Mouse (Mus musculus) stomach, embryonic 16.5 days (tissue): Measurements from ENCODE around the gene Slc25a29. TPM values are rescaled to one million over a fixed set of nuclear protein-coding genes. Genes with fewer than 3 reads are reported as not detected.

Experiments used
- ATAC-seq: fragments of 200-750 bp; cut with Nextera tagmentation; 2 replicates; pipeline ENCODE4 v1.8.0; 2017; ENCODE audit warnings: moderate number of reproducible peaks, moderate TSS enrichment; ENCODE audit not compliant: insufficient read depth, low FRiP score
- H3K27ac ChIP-seq: fragments of 300-500 bp; sonication (generic); 2 replicates; pipeline ENCODE4 v1.5.1; 2014; ENCODE audit warnings: low read length
- H3K27me3 ChIP-seq: fragments of 300-500 bp; sonication (generic); 2 replicates; pipeline ENCODE4 v1.6.1; 2014; ENCODE audit warnings: low read length, control low read depth, mixed read lengths; ENCODE audit not compliant: control insufficient read depth, insufficient read depth
- H3K36me3 ChIP-seq: fragments of 300-500 bp; sonication (generic); 2 replicates; pipeline ENCODE4 v1.6.1; 2014; ENCODE audit warnings: low read length; ENCODE audit not compliant: control insufficient read depth, insufficient read depth
- H3K4me1 ChIP-seq: fragments of 300-500 bp; sonication (generic); 2 replicates; pipeline ENCODE4 v1.6.1; 2014; ENCODE audit warnings: low read length, control low read depth, mixed read lengths; ENCODE audit not compliant: control insufficient read depth, insufficient read depth
- H3K4me2 ChIP-seq: fragments of 300-500 bp; sonication (generic); 2 replicates; pipeline ENCODE4 v1.6.1; 2014; ENCODE audit warnings: low read depth, low read length, mixed read lengths
- H3K4me3 ChIP-seq: fragments of 300-500 bp; sonication (generic); replicated peaks from 2 replicates; pipeline ENCODE4 v1.5.1; 2014; ENCODE audit warnings: mild to moderate bottlenecking, low read length
- H3K9ac ChIP-seq: fragments of 300-500 bp; sonication (generic); 2 replicates; pipeline ENCODE4 v1.6.1; 2014; ENCODE audit warnings: low read length
- H3K9me3 ChIP-seq: fragments of 300-500 bp; sonication (generic); replicated peaks from 2 replicates; pipeline ENCODE4 v1.6.1; 2016; ENCODE audit warnings: low read length, control low read depth; ENCODE audit not compliant: control insufficient read depth
- WGBS: fragments of 180-500 bp; shearing (Covaris S2); extraction: QIAGEN DNeasy Blood & Tissue Kit; methylation state at CpG from one replicate; pipeline ENCODE4 v1.1.7; 2014; 5-methylcytosine and 5-hydroxymethylcytosine counted together
- polyA plus RNA-seq: library from polyadenylated mRNA; unstranded; fragments of >200 nt; fragmentation: Nextera tagmentation; extraction: Ambion mirVana; gene quantifications from 2 replicates; pipeline ENCODE4 v1.2.1, GENCODE M21; 2015

Gene Slc25a29
- polyA plus RNA-seq, 1 experiment from 2014 or later: 8.2 TPM

DNA sequence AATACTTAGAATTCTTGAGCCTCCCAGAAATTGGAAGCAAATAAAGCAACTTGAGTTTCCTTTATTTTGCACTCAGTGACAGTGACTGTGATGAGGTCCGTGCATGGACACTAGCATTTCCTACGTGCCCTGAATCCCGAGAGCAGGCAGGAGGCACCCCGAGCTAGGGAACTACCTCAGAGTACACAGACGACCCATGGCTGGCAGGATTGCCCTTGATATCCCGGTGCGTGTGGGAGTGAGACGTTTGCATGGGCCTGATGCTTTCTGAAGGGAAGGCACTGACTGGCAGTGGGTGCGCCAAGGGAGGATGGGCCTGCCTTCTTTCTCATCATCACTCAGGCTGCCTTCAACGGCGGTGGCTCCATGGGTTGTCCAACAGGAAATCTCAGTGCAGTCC lies 19.1 kb downstream of the Slc25a29 start:
- H3K9me3 ChIP-seq: no peaks in the 10 kb centered on the region
- H3K4me1 ChIP-seq: no peaks in the 10 kb centered on the region
- H3K9ac ChIP-seq: no peak overlapping the region
- no peak overlapping the region for H3K27ac ChIP-seq
- H3K4me3 ChIP-seq: no peak overlapping the region
- no peaks in the 10 kb centered on the region; the same call in 1 of the 2 replicates for H3K36me3 ChIP-seq
- WGBS: 73% methylated on average over 11 of the region's 11 CpGs
- no peaks in the 10 kb centered on the region for H3K27me3 ChIP-seq
- H3K4me2 ChIP-seq: no peak overlapping the region
- ATAC-seq: no peak

DNA sequence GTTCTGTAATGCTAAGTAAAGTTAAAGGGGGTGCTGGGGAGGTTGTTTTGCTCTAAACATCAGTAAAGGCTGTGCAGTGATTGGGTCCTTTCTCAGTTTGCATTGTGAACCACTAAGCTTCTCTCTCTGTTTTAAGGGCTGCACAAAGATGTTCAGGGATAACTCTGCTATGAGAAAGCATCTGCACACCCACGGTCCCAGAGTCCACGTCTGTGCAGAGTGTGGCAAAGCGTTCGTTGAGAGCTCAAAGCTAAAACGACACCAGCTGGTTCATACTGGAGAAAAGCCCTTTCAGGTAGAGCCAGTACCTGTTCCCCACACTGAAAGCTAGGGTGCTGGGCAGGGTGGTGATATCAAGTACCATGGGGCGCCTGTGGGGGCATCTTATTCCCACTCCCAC lies 21.2 kb downstream of the Slc25a29 start:
- Histone ChIP-seq H3K27me3 (no peaks in the 10 kb centered on the region), H3K4me2 (no peak overlapping the region), H3K9ac (no peak overlapping the region), H3K27ac (no peak overlapping the region), H3K4me3 (no peak overlapping the region), H3K4me1 (no peaks in the 10 kb centered on the region), H3K36me3 (no peaks in the 10 kb centered on the region; the same call in 1 of the 2 replicates), H3K9me3 (no peaks in the 10 kb centered on the region)
- ATAC-seq: no peak
- WGBS: 88% methylated on average over 6 of the region's 6 CpGs

DNA sequence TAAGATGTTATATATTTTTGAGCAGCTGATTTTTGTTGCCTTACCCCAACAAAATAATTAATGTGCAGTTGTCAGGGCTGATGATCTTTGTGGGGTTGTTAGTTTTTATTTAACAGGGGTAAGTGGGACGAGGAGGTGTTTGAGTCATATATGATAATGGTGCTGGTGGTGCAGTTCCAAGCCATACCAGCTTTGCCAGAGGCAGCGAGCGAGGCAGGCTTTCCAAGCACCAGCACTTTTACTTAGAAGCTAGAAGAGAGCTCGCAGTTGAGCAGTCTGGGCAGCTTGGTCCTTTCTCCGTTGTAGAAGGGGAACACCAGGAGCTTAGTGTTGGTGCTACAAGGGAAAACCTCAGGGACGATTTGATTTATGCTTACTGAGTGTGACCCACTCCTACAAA lies 23.2 kb downstream of the Slc25a29 start:
- Histone ChIP-seq H3K9me3 (no peaks in the 10 kb centered on the region), H3K4me2 (no peak overlapping the region), H3K9ac (no peak overlapping the region), H3K27ac (no peak overlapping the region), H3K27me3 (no peaks in the 10 kb centered on the region), H3K36me3 (no peaks in the 10 kb centered on the region; the same call in 1 of the 2 replicates), H3K4me1 (no peaks in the 10 kb centered on the region), H3K4me3 (no peak overlapping the region)
- 77% methylated on average over 6 of the region's 6 CpGs for WGBS
- ATAC-seq: no peak

DNA sequence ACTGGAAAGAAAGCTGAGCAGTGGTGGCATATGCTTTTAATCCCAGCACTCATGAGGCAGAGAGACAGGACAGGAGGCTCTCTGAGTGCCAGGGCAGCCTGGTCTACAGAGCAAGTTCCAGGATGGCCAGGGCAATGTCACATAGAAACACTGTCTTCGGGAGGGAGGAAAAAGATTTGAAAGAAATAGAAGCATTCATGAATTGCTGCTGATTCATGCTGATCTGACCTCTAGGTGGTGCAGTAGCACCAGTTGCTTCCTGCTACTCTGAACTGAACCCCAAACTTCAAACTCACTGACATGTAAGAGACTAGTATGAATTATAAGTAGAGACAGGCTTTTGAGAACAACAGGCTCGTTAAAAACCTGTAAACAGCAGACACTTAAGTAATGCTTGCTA lies 24.6 kb downstream of the Slc25a29 start:
- H3K4me2 ChIP-seq: no peak overlapping the region
- no peaks in the 10 kb centered on the region for H3K4me1 ChIP-seq
- H3K27ac ChIP-seq: no peak overlapping the region
- peaks cover 3% of the 10 kb centered on the region; the same call in 1 of the 2 replicates for H3K36me3 ChIP-seq
- whole genome bisulfite sequencing: 48% methylated on average over 2 of the region's 2 CpGs
- no peak for ATAC-seq
- H3K27me3 ChIP-seq: no peaks in the 10 kb centered on the region
- H3K4me3 ChIP-seq: no peak overlapping the region
- no peak overlapping the region for H3K9ac ChIP-seq
- H3K9me3 ChIP-seq: no peaks in the 10 kb centered on the region

DNA sequence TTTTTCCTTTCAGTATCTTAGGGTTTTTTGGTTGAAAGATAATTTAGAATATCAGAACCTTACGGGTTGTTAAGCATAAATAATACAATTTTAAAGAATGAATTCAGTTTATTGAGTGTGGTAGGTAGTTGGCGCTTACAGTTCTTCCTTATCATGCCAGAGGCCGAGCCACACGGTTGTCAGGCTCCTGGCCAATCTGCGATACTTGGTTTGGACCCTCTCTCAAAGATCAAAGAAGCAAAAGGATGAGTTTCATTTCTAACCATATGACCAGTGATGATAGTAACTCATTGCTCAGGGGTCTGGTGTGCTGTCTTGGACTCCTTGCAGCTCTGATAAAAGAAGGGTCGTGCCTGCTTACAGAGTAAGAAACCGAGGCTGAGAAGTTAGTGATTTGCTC lies 25.4 kb downstream of the Slc25a29 start:
- Histone ChIP-seq H3K27ac (no peak overlapping the region), H3K4me3 (no peak overlapping the region), H3K9me3 (no peaks in the 10 kb centered on the region), H3K9ac (no peak overlapping the region), H3K4me1 (no peaks in the 10 kb centered on the region), H3K27me3 (no peaks in the 10 kb centered on the region), H3K4me2 (no peak overlapping the region), H3K36me3 (peaks cover 3% of the 10 kb centered on the region; the same call in 1 of the 2 replicates)
- WGBS: 78% methylated on average over 7 of the region's 7 CpGs
- ATAC-seq: no peak

DNA sequence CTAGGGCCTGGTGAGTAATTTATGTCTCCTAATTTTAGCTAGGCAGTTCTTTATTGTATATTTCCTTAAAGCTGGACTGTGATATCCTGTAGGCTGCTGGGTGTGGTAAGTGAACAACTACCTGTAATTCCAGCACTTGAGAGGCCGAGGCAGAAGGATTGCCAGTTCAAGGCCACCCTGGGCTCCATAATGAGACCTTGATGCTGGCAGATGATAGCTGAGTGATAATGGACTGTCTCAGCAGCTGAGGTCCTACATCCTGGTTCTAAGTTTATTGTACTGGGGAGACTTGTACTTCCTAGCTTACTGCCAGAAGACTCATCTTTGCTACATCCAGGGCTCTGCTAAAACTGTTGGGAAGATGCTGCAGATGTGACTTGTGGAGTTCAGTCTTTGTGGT lies 25.9 kb downstream of the Slc25a29 start:
- Histone ChIP-seq H3K27ac (no peak overlapping the region), H3K36me3 (peaks cover 3% of the 10 kb centered on the region; the same call in 1 of the 2 replicates), H3K27me3 (no peaks in the 10 kb centered on the region), H3K4me1 (no peaks in the 10 kb centered on the region), H3K4me2 (no peak overlapping the region), H3K4me3 (no peak overlapping the region), H3K9me3 (no peaks in the 10 kb centered on the region), H3K9ac (no peak overlapping the region)
- WGBS: 71% methylated on average over 1 of the region's 1 CpGs
- no peak for ATAC-seq

DNA sequence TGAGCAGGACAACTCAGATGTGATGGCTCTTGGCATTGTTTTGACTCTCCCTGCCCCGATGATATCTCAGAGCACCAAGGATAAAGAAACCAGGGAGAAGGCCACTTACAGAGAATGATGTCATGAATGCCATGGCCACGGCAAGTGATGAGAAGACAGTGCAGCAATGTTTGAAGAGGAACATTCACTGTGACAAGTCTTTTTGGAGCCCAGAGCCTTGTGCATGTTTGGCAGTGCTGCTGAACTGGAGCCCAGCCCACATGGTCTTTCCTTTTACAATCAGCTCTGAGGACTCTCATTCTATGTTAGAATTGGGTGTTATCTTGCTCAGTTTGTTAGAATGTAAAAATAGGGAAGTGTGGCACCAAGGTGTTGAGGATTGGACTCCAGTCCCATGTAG lies 27.2 kb downstream of the Slc25a29 start:
- Histone ChIP-seq H3K4me3 (no peak overlapping the region), H3K9me3 (no peaks in the 10 kb centered on the region), H3K27ac (no peak overlapping the region), H3K4me2 (no peak overlapping the region), H3K27me3 (no peaks in the 10 kb centered on the region), H3K9ac (no peak overlapping the region), H3K4me1 (0 out of 2 replicates have a peak, but pooled peaks cover 1% of the 10 kb centered on the region), H3K36me3 (peaks cover 3% of the 10 kb centered on the region; the same call in 1 of the 2 replicates)
- 74% methylated on average over 2 of the region's 2 CpGs for WGBS
- no peak for ATAC-seq

DNA sequence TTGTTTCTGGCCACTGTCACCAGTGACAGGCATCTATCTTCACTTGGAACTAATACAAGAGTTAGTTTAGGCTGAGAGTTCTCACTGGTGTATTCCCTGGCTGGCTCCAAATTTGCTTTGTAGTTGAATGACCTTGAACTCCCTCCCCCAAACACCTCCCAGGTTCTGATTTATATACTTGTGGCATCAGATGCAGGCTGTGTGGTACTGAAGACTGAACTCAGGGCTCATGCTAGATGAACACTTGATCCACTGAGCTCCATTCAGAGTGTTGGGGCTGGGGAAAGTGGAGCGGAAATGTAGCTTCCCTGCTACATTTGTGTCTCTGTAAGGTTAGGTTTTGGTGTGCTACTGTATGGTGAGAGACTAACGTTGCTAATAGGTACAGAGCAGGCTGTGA lies 31.3 kb downstream of the Slc25a29 start:
- WGBS: 85% methylated on average over 2 of the region's 2 CpGs

DNA sequence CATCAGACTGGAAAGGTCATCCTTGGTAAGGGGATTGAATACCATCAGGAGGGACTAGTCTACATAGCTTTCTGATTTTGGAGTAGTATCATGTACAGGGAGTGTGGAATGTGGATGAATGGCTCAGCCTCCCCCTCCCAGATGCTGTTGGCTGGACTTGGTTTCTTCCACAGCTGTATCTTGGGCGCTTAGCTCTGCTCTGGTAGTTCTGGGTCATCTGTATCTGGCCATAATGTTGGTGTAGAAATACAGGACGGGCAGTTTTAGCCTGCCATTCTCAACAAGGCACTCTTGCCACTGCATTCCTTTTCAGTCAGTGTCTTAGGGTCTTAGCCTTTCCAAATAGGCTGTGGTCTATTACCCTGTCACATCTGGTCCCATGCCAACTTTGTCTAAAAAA lies 34.1 kb downstream of the Slc25a29 start:
- H3K9ac ChIP-seq: no peak overlapping the region
- H3K27me3 ChIP-seq: no peaks in the 10 kb centered on the region
- H3K4me2 ChIP-seq: no peak overlapping the region
- peaks cover 2% of the 10 kb centered on the region; the same call in 1 of the 2 replicates for H3K36me3 ChIP-seq
- H3K9me3 ChIP-seq: no peaks in the 10 kb centered on the region
- no peak overlapping the region for H3K4me3 ChIP-seq
- H3K4me1 ChIP-seq: peaks cover 18% of the 10 kb centered on the region
- ATAC-seq: no peak
- WGBS: 85% methylated on average over 2 of the region's 2 CpGs
- no peak overlapping the region for H3K27ac ChIP-seq

More for the DNA sequence above, 31.3 kb downstream of the Slc25a29 start:
- ATAC-seq: no peak
- peaks cover 3% of the 10 kb centered on the region; the same call in 1 of the 2 replicates for H3K36me3 ChIP-seq
- H3K9ac ChIP-seq: no peak overlapping the region
- peaks cover 15% of the 10 kb centered on the region for H3K4me1 ChIP-seq
- H3K27ac ChIP-seq: no peak overlapping the region
- H3K4me3 ChIP-seq: no peak overlapping the region
- no peaks in the 10 kb centered on the region for H3K27me3 ChIP-seq
- no peak overlapping the region for H3K4me2 ChIP-seq
- H3K9me3 ChIP-seq: no peaks in the 10 kb centered on the region
